Mouse (Mus musculus) limb, embryonic 15.5 days (tissue): ENCODE data around the gene Lbx2. TPM values are rescaled to one million over a fixed set of nuclear protein-coding genes. Genes with fewer than 3 reads are reported as not detected.

ENCODE experiments used
- ATAC-seq: fragments of 200-750 bp; cut with Nextera tagmentation; 2 replicates; pipeline ENCODE4 v1.8.0; 2017; ENCODE audit warnings: low read depth, moderate TSS enrichment; ENCODE audit not compliant: insufficient number of reproducible peaks, low FRiP score, low TSS enrichment
- H3K27ac ChIP-seq: fragments of 300-500 bp; sonication (generic); 2 replicates; pipeline ENCODE4 v1.5.1; 2015; ENCODE audit warnings: moderate library complexity, mild to moderate bottlenecking, inconsistent platforms
- H3K27me3 ChIP-seq: fragments of 300-500 bp; sonication (generic); 2 replicates; pipeline ENCODE4 v1.6.1; 2015; ENCODE audit warnings: inconsistent platforms
- H3K36me3 ChIP-seq: fragments of 300-500 bp; sonication (generic); 2 replicates; pipeline ENCODE4 v1.6.1; 2015; ENCODE audit warnings: inconsistent platforms
- H3K4me1 ChIP-seq: fragments of 300-500 bp; sonication (generic); 2 replicates; pipeline ENCODE4 v1.6.1; 2015; ENCODE audit warnings: inconsistent platforms
- H3K4me2 ChIP-seq: fragments of 300-500 bp; sonication (generic); 2 replicates; pipeline ENCODE4 v1.6.1; 2015; ENCODE audit warnings: mild to moderate bottlenecking, inconsistent platforms
- H3K4me3 ChIP-seq: fragments of 300-500 bp; sonication (generic); 2 replicates; pipeline ENCODE4 v1.5.1; 2015; ENCODE audit warnings: mild to moderate bottlenecking, inconsistent platforms
- H3K9ac ChIP-seq: fragments of 300-500 bp; sonication (generic); 2 replicates; pipeline ENCODE4 v1.6.1; 2015; ENCODE audit warnings: inconsistent platforms
- H3K9me3 ChIP-seq: fragments of 300-500 bp; sonication (generic); 2 replicates; pipeline ENCODE4 v1.6.1; 2016; ENCODE audit warnings: inconsistent platforms
- WGBS: fragments of 180-500 bp; shearing (Covaris S2); methylation state at CpG from one replicate; pipeline ENCODE4 v1.1.7; 2015; 5-methylcytosine and 5-hydroxymethylcytosine counted together
- polyA plus RNA-seq: library from polyadenylated mRNA; unstranded; fragments of >200 nt; fragmentation: Nextera tagmentation; extraction: Ambion mirVana; gene quantifications from 2 replicates; pipeline ENCODE4 v1.2.1, GENCODE M21; 2015

The Lbx2 gene
- polyA plus RNA-seq: 0.41 and 0.50 TPM in 2 replicates

DNA sequence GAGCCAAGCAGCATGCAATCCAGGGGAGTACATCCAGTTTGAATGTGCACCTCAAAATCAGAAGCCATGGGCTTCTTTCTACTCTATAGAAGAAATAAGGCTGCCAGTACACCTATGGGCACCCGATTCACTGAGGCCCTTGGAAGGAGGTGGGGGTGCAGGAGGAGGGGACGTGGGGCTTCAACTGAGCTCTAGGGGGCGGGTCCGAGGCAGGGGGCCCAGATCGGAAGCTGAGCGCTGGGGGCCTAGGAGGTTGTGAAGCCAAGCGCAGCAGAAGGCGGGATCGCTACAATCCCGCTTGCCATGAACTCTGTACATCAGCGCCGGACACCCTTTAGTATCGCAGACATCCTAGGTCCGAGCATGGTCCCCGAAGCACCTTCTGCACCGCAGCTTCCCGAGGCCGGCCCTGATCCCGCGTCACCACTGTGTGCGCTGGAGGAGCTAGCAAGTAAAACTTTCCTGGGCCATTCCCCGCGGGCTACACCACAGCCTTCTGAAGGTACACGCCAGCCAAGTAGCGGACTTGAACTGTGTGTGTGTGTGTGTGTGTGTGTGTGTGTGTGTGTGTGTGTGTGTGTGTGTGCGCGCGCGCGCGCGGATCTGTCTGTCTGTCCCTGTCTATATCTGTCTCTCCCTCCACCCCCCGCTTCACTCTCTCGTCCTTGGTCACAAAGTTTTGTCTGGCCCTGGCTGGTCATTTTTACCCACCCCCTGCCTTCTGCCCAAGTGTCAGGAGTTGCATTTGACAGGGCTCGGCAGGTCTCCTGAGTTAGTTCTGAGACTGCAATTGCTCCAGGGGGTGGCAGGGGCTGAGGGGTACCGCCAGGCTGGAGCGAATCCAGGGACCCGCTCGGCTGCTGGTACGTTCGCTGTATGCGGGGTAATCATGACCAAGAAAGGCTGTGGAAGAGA, at the start of gene Lbx2:
Lbx2 (plus strand) TSS at position 247 of the 915 bp plus-strand sequence.
- H3K4me1 ChIP-seq: peaks cover 32% of the 10 kb centered on the region
- WGBS: 3% methylated on average over 40 of the region's 42 CpGs

GRCm38 (mm10) chr6:83037188-83037587, 49.0 kb upstream of the Lbx2 start:
- Histone ChIP-seq H3K4me2 (no peak overlapping the region), H3K27me3 (no peaks in the 10 kb centered on the region)
- ATAC-seq: no peak

More for the DNA sequence above, at the start of gene Lbx2:
- peak within 1 kb of the TSS; percentile 24 for H3K4me3 ChIP-seq
- H3K27me3 ChIP-seq: peaks cover 82% of the 10 kb centered on the region
- H3K9ac ChIP-seq: no peak within 1 kb of the TSS
- no peak within 1 kb of the TSS for H3K27ac ChIP-seq
- H3K9me3 ChIP-seq: no peaks in the 10 kb centered on the region
- no peak for ATAC-seq
- H3K4me2 ChIP-seq: peak within 1 kb of the TSS; percentile 47
- H3K36me3 ChIP-seq: peaks cover 11% of the 10 kb centered on the region

DNA sequence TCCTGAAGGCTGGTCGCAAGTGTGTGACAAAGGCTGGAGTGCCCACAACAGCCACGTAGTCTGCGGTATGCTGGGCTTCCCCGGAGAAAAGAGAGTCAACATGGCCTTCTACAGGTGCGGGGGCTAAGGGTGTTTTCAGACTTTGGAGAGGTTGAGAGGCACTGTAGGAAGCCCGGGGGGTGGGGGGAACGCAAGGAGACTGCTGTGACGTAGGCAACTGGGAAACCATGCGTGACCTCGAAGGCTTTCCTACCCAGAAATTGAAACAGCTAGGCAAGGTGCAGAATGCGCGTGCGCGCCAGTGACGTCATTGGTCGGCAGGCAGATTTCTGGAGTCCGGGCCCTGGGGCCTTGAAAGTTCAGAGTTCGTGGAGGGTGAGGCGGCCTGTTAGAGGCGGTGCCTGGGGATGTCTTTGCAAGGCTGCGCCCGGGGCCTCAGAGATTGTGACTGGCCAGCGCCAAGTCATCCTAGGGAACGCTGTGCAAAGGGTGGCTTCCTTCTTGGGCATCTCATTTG, 47.6 kb upstream of the Lbx2 start:
- WGBS: 9% methylated on average over 24 of the region's 24 CpGs
- no peak for ATAC-seq

More at GRCm38 (mm10) chr6:83037188-83037587, 49.0 kb upstream of the Lbx2 start:
- 79% methylated on average over 8 of the region's 8 CpGs for WGBS
- Histone ChIP-seq H3K27ac (no peak overlapping the region), H3K9ac (no peak overlapping the region), H3K9me3 (no peaks in the 10 kb centered on the region), H3K36me3 (no peaks in the 10 kb centered on the region), H3K4me1 (peaks cover 38% of the 10 kb centered on the region), H3K4me3 (no peak overlapping the region)

DNA sequence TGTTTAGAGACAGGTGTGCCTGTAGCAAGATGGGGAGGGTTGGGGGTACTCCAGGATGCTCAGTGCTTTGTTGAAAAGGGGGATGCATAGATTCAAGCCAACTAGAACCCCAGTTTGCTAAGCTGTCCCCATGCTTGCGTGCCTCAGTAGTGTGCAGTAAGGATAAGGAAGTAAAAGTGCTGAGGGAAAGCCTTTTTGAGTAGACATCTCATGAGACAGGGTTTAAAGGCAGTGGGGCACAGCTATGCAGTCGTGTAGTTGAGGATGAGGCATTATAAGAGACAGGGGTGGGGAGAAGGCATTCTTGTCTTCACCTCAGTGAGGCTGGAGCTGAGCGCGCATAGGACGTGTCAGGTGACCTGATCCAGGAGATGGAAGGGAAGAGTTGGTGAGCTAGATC, 45.6 kb upstream of the Lbx2 start:
- Histone ChIP-seq H3K27ac (no peak overlapping the region), H3K27me3 (no peaks in the 10 kb centered on the region), H3K4me3 (no peak overlapping the region), H3K9me3 (no peaks in the 10 kb centered on the region), H3K4me1 (peaks cover 17% of the 10 kb centered on the region), H3K4me2 (no peak overlapping the region), H3K9ac (no peak overlapping the region), H3K36me3 (0 out of 2 replicates have a peak, but pooled peaks cover 3% of the 10 kb centered on the region)
- ATAC-seq: no peak
- 75% methylated on average over 5 of the region's 5 CpGs for WGBS

More for the DNA sequence above, 47.6 kb upstream of the Lbx2 start:
- H3K27me3 ChIP-seq: no peaks in the 10 kb centered on the region
- no peak overlapping the region for H3K27ac ChIP-seq
- no peaks in the 10 kb centered on the region for H3K9me3 ChIP-seq
- peaks cover 31% of the 10 kb centered on the region for H3K4me1 ChIP-seq
- H3K4me3 ChIP-seq: peak overlapping the region; percentile 29
- H3K36me3 ChIP-seq: 0 out of 2 replicates have a peak, but pooled peaks cover 3% of the 10 kb centered on the region
- peak overlapping the region; percentile 54 for H3K4me2 ChIP-seq
- no peak overlapping the region for H3K9ac ChIP-seq

DNA sequence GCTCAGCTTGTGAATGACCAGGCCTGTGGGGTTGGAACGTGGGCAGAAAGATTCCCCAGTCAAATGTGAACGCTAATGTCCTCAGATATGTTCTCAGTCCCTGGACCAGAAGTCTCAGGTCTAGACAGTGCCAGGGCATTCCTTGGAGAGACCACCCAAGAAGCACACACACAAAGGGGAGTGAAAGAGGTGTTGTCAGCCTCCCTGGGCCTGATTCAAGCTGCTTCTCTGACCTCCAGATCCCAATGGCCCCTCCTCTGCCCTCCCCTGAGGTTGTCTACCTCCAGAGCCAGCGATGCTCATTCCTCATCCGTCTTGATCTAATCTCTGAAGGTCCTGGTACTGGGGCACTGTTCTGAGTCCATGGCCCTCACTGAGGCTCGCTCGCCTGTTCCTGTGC, 42.6 kb upstream of the Lbx2 start:
- 67% methylated on average over 6 of the region's 6 CpGs for WGBS
- Histone ChIP-seq H3K36me3 (0 out of 2 replicates have a peak, but pooled peaks cover 3% of the 10 kb centered on the region), H3K4me1 (peaks cover 4% of the 10 kb centered on the region), H3K27ac (no peak overlapping the region), H3K9ac (no peak overlapping the region), H3K9me3 (no peaks in the 10 kb centered on the region), H3K27me3 (no peaks in the 10 kb centered on the region), H3K4me2 (no peak overlapping the region), H3K4me3 (no peak overlapping the region)
- no peak; the same call in 1 of the 2 replicates for ATAC-seq

DNA sequence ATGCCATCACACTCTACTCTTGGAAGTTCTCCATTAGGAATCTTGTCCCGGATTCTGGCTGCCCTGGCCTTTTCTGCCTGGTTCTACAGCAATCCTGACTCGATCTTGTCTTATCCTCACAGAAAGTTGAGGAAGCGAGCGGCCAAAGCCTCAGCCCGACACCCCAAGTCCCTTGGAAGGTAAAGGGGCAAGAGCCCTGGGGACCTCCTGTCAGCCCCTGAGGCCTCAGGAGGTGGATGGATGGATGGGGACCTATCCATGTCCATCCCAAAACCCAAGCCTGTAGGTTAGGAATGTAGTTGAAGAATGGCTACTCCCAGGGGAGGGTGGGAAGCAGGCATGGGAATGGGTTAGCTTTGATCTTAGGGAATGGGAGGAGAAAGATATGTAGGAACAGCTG, 42.2 kb upstream of the Lbx2 start:
- no peak overlapping the region for H3K4me3 ChIP-seq
- H3K9me3 ChIP-seq: no peaks in the 10 kb centered on the region
- H3K4me2 ChIP-seq: no peak overlapping the region
- no peaks in the 10 kb centered on the region for H3K4me1 ChIP-seq
- no peak for ATAC-seq
- 0 out of 2 replicates have a peak, but pooled peaks cover 3% of the 10 kb centered on the region for H3K36me3 ChIP-seq
- 91% methylated on average over 5 of the region's 5 CpGs for WGBS
- no peaks in the 10 kb centered on the region for H3K27me3 ChIP-seq
- no peak overlapping the region for H3K9ac ChIP-seq
- H3K27ac ChIP-seq: no peak overlapping the region

DNA sequence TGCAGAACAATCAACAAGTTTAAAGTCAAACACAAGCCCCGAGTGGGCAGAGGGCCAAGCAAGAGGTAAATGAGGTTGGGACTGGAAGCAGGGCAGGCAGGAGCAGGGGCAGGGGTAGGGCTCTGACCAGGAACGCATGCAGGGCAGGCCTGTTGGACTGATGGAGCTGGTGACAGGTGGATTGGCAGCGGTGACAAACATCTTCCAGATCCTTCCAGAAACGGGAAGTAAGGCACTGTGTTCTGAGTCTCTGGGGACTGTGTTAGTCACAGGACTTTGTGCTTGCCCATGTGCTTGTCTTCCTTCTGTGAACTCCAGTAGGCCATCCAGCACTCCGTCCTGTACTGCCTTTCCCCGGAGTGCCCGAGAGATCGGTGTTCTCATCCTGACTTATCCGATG, 41.4 kb upstream of the Lbx2 start:
- WGBS: 70% methylated on average over 9 of the region's 9 CpGs
- H3K27ac ChIP-seq: no peak overlapping the region
- H3K9me3 ChIP-seq: no peaks in the 10 kb centered on the region
- H3K4me3 ChIP-seq: no peak overlapping the region
- no peak overlapping the region for H3K9ac ChIP-seq
- H3K4me1 ChIP-seq: no peaks in the 10 kb centered on the region
- H3K4me2 ChIP-seq: no peak overlapping the region
- H3K36me3 ChIP-seq: peaks cover 5% of the 10 kb centered on the region; the same call in 1 of the 2 replicates
- no peaks in the 10 kb centered on the region for H3K27me3 ChIP-seq
- ATAC-seq: no peak

DNA sequence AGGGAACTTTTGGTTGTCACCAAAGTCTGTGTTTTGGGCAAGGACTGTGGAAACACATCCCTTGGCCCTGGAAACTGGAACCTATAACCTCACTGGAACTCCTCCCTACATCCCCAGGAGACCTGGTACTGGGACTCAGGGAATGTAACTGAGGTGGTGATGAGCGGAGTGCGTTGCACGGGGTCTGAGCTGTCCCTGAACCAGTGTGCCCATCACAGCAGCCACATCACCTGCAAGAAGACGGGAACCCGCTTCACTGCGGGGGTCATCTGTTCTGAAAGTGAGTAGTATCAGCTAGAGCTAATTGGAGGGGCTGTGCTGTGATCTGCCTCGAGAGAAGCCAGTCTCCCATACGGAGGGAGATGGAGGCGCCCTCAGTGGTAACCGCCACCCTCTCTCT, 36.8 kb upstream of the Lbx2 start:
- Histone ChIP-seq H3K36me3 (peaks cover 21% of the 10 kb centered on the region), H3K27ac (no peak overlapping the region), H3K4me2 (no peak overlapping the region), H3K4me3 (no peak overlapping the region), H3K4me1 (peaks cover 15% of the 10 kb centered on the region), H3K9me3 (no peaks in the 10 kb centered on the region), H3K27me3 (no peaks in the 10 kb centered on the region), H3K9ac (no peak overlapping the region)
- 66% methylated on average over 10 of the region's 10 CpGs for WGBS
- ATAC-seq: no peak

GRCm38 (mm10) chr6:83053136-83053960, 32.8 kb upstream of the Lbx2 start:
- under 1% methylated on average over 26 of the region's 26 CpGs for WGBS
- Histone ChIP-seq H3K9ac (peak overlapping the region; percentile 83), H3K9me3 (no peaks in the 10 kb centered on the region), H3K27me3 (no peaks in the 10 kb centered on the region), H3K4me1 (peaks cover 29% of the 10 kb centered on the region), H3K4me2 (peak overlapping the region; percentile 89), H3K36me3 (peaks cover 37% of the 10 kb centered on the region), H3K4me3 (peak overlapping the region; percentile 66), H3K27ac (peak overlapping the region; percentile 91)
- ATAC-seq: no peak

- peak; percentile 93 for ATAC-seq
- 0 out of 2 replicates have a peak, but pooled peaks cover 2% of the 10 kb centered on the region for H3K27me3 ChIP-seq
- under 1% methylated on average over 61 of the region's 64 CpGs for WGBS
These were observed 31.9 kb upstream of the Lbx2 start, which contains the start of gene Aup1 for GRCm38 (mm10) chr6:83054074-83054851. Gene Aup1, plus strand, starts transcription at chr6:83054521.

More at GRCm38 (mm10) chr6:83054074-83054851, 31.9 kb upstream of the Lbx2 start, which contains the start of gene Aup1:
- H3K4me2 ChIP-seq: peak within 1 kb of the TSS; percentile 89
- peak within 1 kb of the TSS; percentile 91 for H3K27ac ChIP-seq
- peak within 1 kb of the TSS; percentile 83 for H3K9ac ChIP-seq
- H3K36me3 ChIP-seq: peaks cover 37% of the 10 kb centered on the region
- peak within 1 kb of the TSS; percentile 66 for H3K4me3 ChIP-seq
- no peaks in the 10 kb centered on the region for H3K9me3 ChIP-seq
- peaks cover 29% of the 10 kb centered on the region for H3K4me1 ChIP-seq
